Mouse (Mus musculus) MEL (cell line): Measurements from ENCODE around the gene Grb7. TPM values are rescaled to one million over a fixed set of nuclear protein-coding genes. Genes with fewer than 3 reads are reported as not detected.

ENCODE experiments used
- DNase-seq: peaks from one replicate; pipeline ENCODE4 v3.0.0; 2011; ENCODE audit warnings: low read depth, low spot score
- H3K27ac ChIP-seq: 2 replicates; pipeline ENCODE4 v1.5.1; 2012; ENCODE audit warnings: low read depth, mild to moderate bottlenecking, control low read depth, low read length, moderate library complexity; ENCODE audit not compliant: control insufficient read depth
- H3K27me3 ChIP-seq, 2 experiments: fragments of 150-350 bp in 1 of 2; sonication (generic) in 1 of 2; 2 replicates each; pipeline ENCODE4 v1.6.1; 2012; ENCODE audit warnings: low read length in 2 of 2, mild to moderate bottlenecking in 2 of 2, improper control_type of control experiment in 1 of 2, moderate library complexity in 1 of 2; ENCODE audit not compliant: insufficient read depth in 2 of 2, control insufficient read depth in 1 of 2
- H3K36me3 ChIP-seq, 2 experiments: 2 replicates each; pipeline ENCODE4 v1.6.1; 2012 to 2014; ENCODE audit warnings: low read length in 2 of 2, improper control_type of control experiment in 1 of 2, inconsistent platforms in 1 of 2, mild to moderate bottlenecking in 1 of 2; ENCODE audit not compliant: insufficient read depth in 2 of 2, control insufficient read depth in 1 of 2
- H3K4me1 ChIP-seq, 2 experiments: fragments of 150-350 bp in 1 of 2; sonication (generic) in 1 of 2; 2 replicates each; pipeline ENCODE4 v1.6.1; 2012; ENCODE audit warnings: low read length in 2 of 2, improper control_type of control experiment in 1 of 2, mild to moderate bottlenecking in 1 of 2; ENCODE audit not compliant: insufficient read depth in 2 of 2, control insufficient read depth in 1 of 2
- H3K4me3 ChIP-seq, 2 experiments: fragments of 150-350 bp in 1 of 2; sonication (generic) in 1 of 2; 2 replicates each; pipeline ENCODE4 v1.5.1; 2012; ENCODE audit warnings: low read depth in 2 of 2, low read length in 2 of 2, mild to moderate bottlenecking in 2 of 2, moderate library complexity in 2 of 2, control low read depth in 1 of 2, improper control_type of control experiment in 1 of 2; ENCODE audit not compliant: control insufficient read depth in 1 of 2, insufficient read depth in 1 of 2
- H3K79me2 ChIP-seq: 2 replicates; pipeline ENCODE4 v1.6.1; 2012; ENCODE audit warnings: mild to moderate bottlenecking, low read length, moderate library complexity; ENCODE audit not compliant: control insufficient read depth, poor library complexity, insufficient read depth
- H3K9ac ChIP-seq: 2 replicates; pipeline ENCODE4 v1.6.1; 2012; ENCODE audit warnings: low read depth, mild to moderate bottlenecking, control low read depth, low read length, moderate library complexity; ENCODE audit not compliant: control insufficient read depth, poor library complexity, severe bottlenecking
- H3K9me3 ChIP-seq: fragments of 150-350 bp; sonication (generic); replicated peaks from 2 replicates; pipeline ENCODE4 v1.6.1; 2012; ENCODE audit warnings: mild to moderate bottlenecking, low read length, improper control_type of control experiment, moderate library complexity; ENCODE audit not compliant: insufficient read depth
- BHLHE40 ChIP-seq: IDR thresholded peaks from 2 replicates; pipeline ENCODE4 v1.6.1; 2012; ENCODE audit warnings: low read depth, mild to moderate bottlenecking, inconsistent platforms, low read length, improper control_type of control experiment, borderline replicate concordance
- ELF1 ChIP-seq: IDR thresholded peaks from 2 replicates; pipeline ENCODE4 v1.6.1; 2014; ENCODE audit warnings: low read depth, mild to moderate bottlenecking, inconsistent platforms, low read length, improper control_type of control experiment, moderate library complexity
- HCFC1 ChIP-seq: IDR thresholded peaks from 2 replicates; pipeline ENCODE4 v1.6.1; 2012; ENCODE audit warnings: low read depth, mild to moderate bottlenecking, inconsistent platforms, low read length, improper control_type of control experiment, moderate library complexity
- MAFK ChIP-seq: IDR thresholded peaks from 2 replicates; pipeline ENCODE4 v1.6.1; 2011; ENCODE audit warnings: low read depth, mild to moderate bottlenecking, low read length, improper control_type of control experiment, borderline replicate concordance
- MYB ChIP-seq: IDR thresholded peaks from 2 replicates; pipeline ENCODE4 v1.6.1; 2011; ENCODE audit warnings: mild to moderate bottlenecking, low read depth, low read length, improper control_type of control experiment
- NELFE ChIP-seq: IDR thresholded peaks from 2 replicates; pipeline ENCODE4 v1.6.1; 2011; ENCODE audit warnings: low read depth, low read length, improper control_type of control experiment
- POLR2AphosphoS2 ChIP-seq: IDR thresholded peaks from 2 replicates; pipeline ENCODE4 v1.6.1; 2011; ENCODE audit warnings: low read length, improper control_type of control experiment
- POLR2AphosphoS5 ChIP-seq: IDR thresholded peaks from 2 replicates; pipeline ENCODE4 v1.6.1; 2012; ENCODE audit warnings: low read depth, borderline replicate concordance, mild to moderate bottlenecking, inconsistent platforms, low read length, moderate library complexity, mixed read lengths
- RAD21 ChIP-seq: IDR thresholded peaks from 2 replicates; pipeline ENCODE4 v1.6.1; 2011; ENCODE audit warnings: mild to moderate bottlenecking, low read depth, low read length, improper control_type of control experiment
- SIN3A ChIP-seq: IDR thresholded peaks from 2 replicates; pipeline ENCODE4 v1.6.1; 2012; ENCODE audit warnings: low read length, improper control_type of control experiment, inconsistent platforms
- SMC3 ChIP-seq: IDR thresholded peaks from 2 replicates; pipeline ENCODE4 v1.6.1; 2011; ENCODE audit warnings: low read depth, low read length, improper control_type of control experiment
- TAL1 ChIP-seq: IDR thresholded peaks from 2 replicates; pipeline ENCODE4 v1.6.1; 2012; ENCODE audit warnings: mild to moderate bottlenecking, inconsistent platforms, low read length, moderate library complexity, mixed read lengths
- ZKSCAN1 ChIP-seq: IDR thresholded peaks from 2 replicates; pipeline ENCODE4 v1.6.1; 2012; ENCODE audit warnings: low read depth, mild to moderate bottlenecking, inconsistent platforms, low read length, improper control_type of control experiment, moderate library complexity
- polyA plus RNA-seq, 2 experiments: library from polyadenylated mRNA; stranded (reverse) in 1 of 2; unstranded in 1 of 2; fragments of >175 nt in 1 of 2; fragments of >200 nt in 1 of 2; gene quantifications; 2 replicates each; pipeline versions ENCODE4 v1.2.1 to v1.2.4; 2012; ENCODE audit warnings: low replicate concordance in 2 of 2, low read depth in 1 of 2; ENCODE audit not compliant: insufficient read length in 2 of 2, insufficient read depth in 1 of 2, missing spikeins in 1 of 2
- total RNA-seq: library from RNA; depleted of rRNA; stranded (reverse); fragments of 300-350 nt; gene quantifications from 2 replicates; pipeline ENCODE4 v1.2.3, GENCODE M21; 2012

Gene Grb7
- total and polyA plus RNA-seq, 3 experiments: 0.21 TPM; not detected in 2

GRCm38 (mm10) chr11:98446562-98447474 is 624 bp downstream of the Grb7 start:
- H3K9me3 ChIP-seq: no peaks in the 10 kb centered on the region
- no peak overlapping the region for H3K27ac ChIP-seq
- H3K27me3 ChIP-seq: peaks cover 0 to 6% of the 10 kb centered on the region in 2 experiments
- H3K4me3 ChIP-seq: no peak overlapping the region
- no peak for DNase-seq
- H3K9ac ChIP-seq: no peak overlapping the region
- no peaks in the 10 kb centered on the region for H3K4me1 ChIP-seq
- no peak for TF ChIP-seq TAL1
- TF ChIP-seq MAFK: no peak
- no peak for TF ChIP-seq POLR2AphosphoS5
- TF ChIP-seq POLR2AphosphoS2: no peak
- TF ChIP-seq SMC3: no peak
- TF ChIP-seq RAD21: no peak
- no peak for TF ChIP-seq SIN3A
- TF ChIP-seq ZKSCAN1: no peak
- TF ChIP-seq ELF1: no peak
- no peaks in the 10 kb centered on the region for H3K36me3 ChIP-seq
- H3K79me2 ChIP-seq: no peaks in the 10 kb centered on the region

GRCm38 (mm10) chr11:98447475-98447834 is 1.3 kb downstream of the Grb7 start:
- Histone ChIP-seq H3K36me3 (no peaks in the 10 kb centered on the region), H3K9ac (no peak overlapping the region), H3K79me2 (no peaks in the 10 kb centered on the region), H3K27me3 (peaks cover 0 to 4% of the 10 kb centered on the region in 2 experiments; a peak in 3 of 4 replicates)
- DNase-seq: no peak
- TF ChIP-seq NELFE (no peak), MYB (no peak), POLR2AphosphoS5 (no peak)
- TF ChIP-seq, all 39 proteins: peak for 0
- Histone ChIP-seq H3K4me1 (no peaks in the 10 kb centered on the region), H3K4me3 (no peak overlapping the region), H3K27ac (no peak overlapping the region), H3K9me3 (no peaks in the 10 kb centered on the region)

- no peak overlapping the region for H3K9ac ChIP-seq
- no peaks in the 10 kb centered on the region for H3K4me1 ChIP-seq
Observed at GRCm38 (mm10) chr11:98448191-98448790, 2.1 kb downstream of the Grb7 start.

More at GRCm38 (mm10) chr11:98448191-98448790, 2.1 kb downstream of the Grb7 start:
- DNase-seq: peak; percentile 39
- Histone ChIP-seq H3K9me3 (no peaks in the 10 kb centered on the region), H3K4me3 (no peak overlapping the region), H3K27ac (no peak overlapping the region), H3K27me3 (peaks cover 0 to 1% of the 10 kb centered on the region in 2 experiments; a peak in 3 of 4 replicates), H3K79me2 (no peaks in the 10 kb centered on the region), H3K36me3 (no peaks in the 10 kb centered on the region)
- peak; percentile 39; the same call in 1 of the 2 replicates for TF ChIP-seq ELF1
- no peak for TF ChIP-seq BHLHE40
- 0 out of 2 replicates have a peak, but pooled peaks have one; percentile 18 for TF ChIP-seq HCFC1
